Mouse (Mus musculus) erythroblast, embryonic 14.5 days (primary cell): ENCODE measurements around the gene Gpr55. TPM values are rescaled to one million over a fixed set of nuclear protein-coding genes. Genes with fewer than 3 reads are reported as not detected.

Experiments used
- H3K27me3 ChIP-seq: 2 replicates; pipeline ENCODE4 v1.6.1; 2012; ENCODE audit warnings: inconsistent platforms; ENCODE audit not compliant: control insufficient read depth
- H3K36me3 ChIP-seq: 2 replicates; pipeline ENCODE4 v1.6.1; 2012; ENCODE audit warnings: mild to moderate bottlenecking, inconsistent platforms; ENCODE audit not compliant: control insufficient read depth
- H3K4me1 ChIP-seq: 2 replicates; pipeline ENCODE4 v1.6.1; 2012; ENCODE audit warnings: inconsistent platforms; ENCODE audit not compliant: control insufficient read depth
- H3K4me3 ChIP-seq: replicated peaks from 2 replicates; pipeline ENCODE3; 2012; ENCODE audit warnings: moderate library complexity, mild to moderate bottlenecking, inconsistent platforms
- H3K9me3 ChIP-seq: 2 replicates; pipeline ENCODE4 v1.6.1; 2012; ENCODE audit warnings: low read length, inconsistent platforms, mixed read lengths; ENCODE audit not compliant: control insufficient read depth
- GATA1 ChIP-seq: IDR thresholded peaks from 2 replicates; pipeline ENCODE4 v1.6.1; 2012; ENCODE audit warnings: low read length, inconsistent platforms, mixed read lengths
- TAL1 ChIP-seq: IDR thresholded peaks from 3 replicates; pipeline ENCODE4 v1.6.1; 2012; ENCODE audit warnings: low read length, inconsistent platforms, mixed read lengths
- polyA plus RNA-seq: library from polyadenylated mRNA; stranded (reverse); fragments of >175 nt; gene quantifications from 2 replicates; pipeline ENCODE4 v1.2.3, GENCODE M21; 2012

The Gpr55 gene
- polyA plus RNA-seq, 1 experiment = not detected

- Histone ChIP-seq H3K27me3 (no peaks in the 10 kb centered on the region), H3K4me3 (no peak overlapping the region), H3K4me1 (no peaks in the 10 kb centered on the region), H3K9me3 (no peaks in the 10 kb centered on the region), H3K36me3 (peaks cover 25% of the 10 kb centered on the region)
- no peak for TF ChIP-seq TAL1
- TF ChIP-seq GATA1 = no peak
Measured at GRCm38 (mm10) chr1:85906892-85907291, 53.9 kb downstream of the Gpr55 start.

GRCm38 (mm10) chr1:85902108-85902561 is 58.7 kb downstream of the Gpr55 start:
- H3K36me3 ChIP-seq = peaks cover 22% of the 10 kb centered on the region

GRCm38 (mm10) chr1:85901516-85902107 is 59.2 kb downstream of the Gpr55 start:
- H3K9me3 ChIP-seq = no peaks in the 10 kb centered on the region
- peaks cover 10% of the 10 kb centered on the region for H3K4me1 ChIP-seq
- no peaks in the 10 kb centered on the region for H3K27me3 ChIP-seq
- peaks cover 17% of the 10 kb centered on the region for H3K36me3 ChIP-seq
- no peak overlapping the region for H3K4me3 ChIP-seq
- TF ChIP-seq GATA1 = no peak

More at GRCm38 (mm10) chr1:85902108-85902561, 58.7 kb downstream of the Gpr55 start:
- H3K27me3 ChIP-seq = no peaks in the 10 kb centered on the region
- H3K4me3 ChIP-seq = no peak overlapping the region
- H3K9me3 ChIP-seq = no peaks in the 10 kb centered on the region
- H3K4me1 ChIP-seq = peaks cover 4% of the 10 kb centered on the region
- no peak for TF ChIP-seq TAL1
- TF ChIP-seq GATA1 = no peak

GRCm38 (mm10) chr1:85900521-85901333 is 60.1 kb downstream of the Gpr55 start:
- no peaks in the 10 kb centered on the region for H3K27me3 ChIP-seq
- H3K4me3 ChIP-seq = no peak overlapping the region
- H3K9me3 ChIP-seq = no peaks in the 10 kb centered on the region
- peaks cover 18% of the 10 kb centered on the region for H3K4me1 ChIP-seq
- H3K36me3 ChIP-seq = peaks cover 8% of the 10 kb centered on the region; the same call in 1 of the 2 replicates
- no peak for TF ChIP-seq GATA1
- TF ChIP-seq TAL1 = no peak

GRCm38 (mm10) chr1:85899388-85899761 is 61.4 kb downstream of the Gpr55 start:
- H3K27me3 ChIP-seq = no peaks in the 10 kb centered on the region
- H3K36me3 ChIP-seq = peaks cover 4% of the 10 kb centered on the region; the same call in 1 of the 2 replicates
- no peaks in the 10 kb centered on the region for H3K9me3 ChIP-seq
- TF ChIP-seq TAL1 = no peak
- no peak for TF ChIP-seq GATA1
- no peak overlapping the region for H3K4me3 ChIP-seq
- H3K4me1 ChIP-seq = peaks cover 31% of the 10 kb centered on the region

GRCm38 (mm10) chr1:85898761-85899387 is 61.9 kb downstream of the Gpr55 start:
- Histone ChIP-seq H3K9me3 (no peaks in the 10 kb centered on the region), H3K4me3 (no peak overlapping the region)
- no peak for TF ChIP-seq TAL1
- no peak for TF ChIP-seq GATA1

GRCm38 (mm10) chr1:85897901-85898760 is 62.7 kb downstream of the Gpr55 start:
- H3K4me3 ChIP-seq = no peak overlapping the region
- no peaks in the 10 kb centered on the region for H3K27me3 ChIP-seq
- TF ChIP-seq GATA1 (no peak), TAL1 (no peak)
- H3K4me1 ChIP-seq = peaks cover 37% of the 10 kb centered on the region
- peaks cover 2% of the 10 kb centered on the region; the same call in 1 of the 2 replicates for H3K36me3 ChIP-seq
- peaks cover 1% of the 10 kb centered on the region; the same call in 1 of the 2 replicates for H3K9me3 ChIP-seq

More at GRCm38 (mm10) chr1:85898761-85899387, 61.9 kb downstream of the Gpr55 start:
- Histone ChIP-seq H3K36me3 (peaks cover 4% of the 10 kb centered on the region; the same call in 1 of the 2 replicates), H3K27me3 (no peaks in the 10 kb centered on the region), H3K4me1 (peaks cover 36% of the 10 kb centered on the region)

- TF ChIP-seq GATA1 (no peak), TAL1 (no peak)
- H3K9me3 ChIP-seq = peaks cover 4% of the 10 kb centered on the region; the same call in 1 of the 2 replicates
- H3K4me3 ChIP-seq = no peak overlapping the region
- no peaks in the 10 kb centered on the region for H3K36me3 ChIP-seq
- H3K27me3 ChIP-seq = no peaks in the 10 kb centered on the region
- H3K4me1 ChIP-seq = peaks cover 37% of the 10 kb centered on the region
Measured at GRCm38 (mm10) chr1:85896781-85897700, 63.8 kb downstream of the Gpr55 start.
